Mouse (Mus musculus): ENCODE data around the gene Retreg3.

GRCm38 (mm10) chr11:101138536-101139181 lies 19.0 kb upstream of the Retreg3 start:
- TF ChIP-seq EP300 (IDR thresholded peaks at IDR 0.05): no peak
- no peak for TF ChIP-seq CTCF (IDR thresholded peaks at IDR 0.05)

Measured in lung, postnatal 0 days (tissue).